In the genomic region with DNA sequence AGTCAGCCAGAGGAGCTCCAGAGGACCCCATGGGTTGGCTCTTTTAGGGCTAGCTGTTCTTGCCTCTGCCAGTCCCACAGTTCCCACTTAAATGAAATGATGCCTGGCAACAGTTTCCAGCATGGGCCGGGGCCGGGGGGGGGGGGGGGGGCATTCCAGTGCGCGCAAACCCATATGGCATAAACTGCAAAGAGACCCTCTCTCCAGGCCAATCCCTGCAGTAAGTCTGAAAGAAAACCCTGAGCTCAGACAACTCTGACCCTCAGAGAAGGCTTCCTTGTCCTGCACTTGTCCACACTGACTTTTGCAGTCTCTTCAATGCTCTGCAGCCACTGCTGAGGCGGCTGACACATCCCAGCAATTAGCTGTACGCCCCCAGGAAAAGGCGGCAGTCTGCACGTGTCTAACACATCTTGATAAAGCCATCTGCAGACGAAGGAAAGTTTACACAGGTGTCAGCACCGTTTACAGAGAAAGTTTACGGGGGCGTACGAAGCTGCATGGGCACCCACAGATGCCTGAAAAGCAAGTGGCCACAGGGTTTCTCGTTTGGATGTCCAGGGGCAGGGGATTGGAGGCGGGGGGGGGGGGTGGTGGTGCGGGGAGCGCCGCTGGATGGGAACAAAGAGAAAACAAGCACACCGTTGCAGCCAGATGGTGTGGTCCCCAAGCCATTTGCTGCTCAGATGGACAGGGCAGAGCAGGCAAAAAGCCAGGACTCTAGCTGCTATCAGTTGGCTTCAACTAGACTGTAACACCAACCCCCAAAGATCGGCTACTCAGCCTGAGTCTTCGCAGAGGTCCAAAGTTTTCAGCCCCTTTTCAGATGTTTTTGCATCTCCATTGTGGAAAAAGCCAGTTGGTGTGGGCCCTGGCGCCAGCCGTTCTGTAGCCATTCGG, we compare ENCODE assay signal across 11 mouse cellular contexts.
DNase-seq lines count a peak whose midpoint lies in the region; ATAC-seq lines count a peak whose summit lies in the region.
"Had no signal": no experiment of that assay in that cellular context is flagged by ENCODE, and none has a peak within 500 bp of the region (broad histone marks: within the 10 kb centered on the region; RNA-seq: fewer than 3 reads in every experiment).

No protein-coding gene starts in this region.

- H3K36me3 ChIP-seq in heart, embryonic 12.5 days = no peaks in the 10 kb centered on the region
- no peaks in the 10 kb centered on the region for H3K36me3 ChIP-seq in heart, embryonic 11.5 days (ENCODE audit: control insufficient read depth, insufficient read depth, low read length)
- H3K36me3 ChIP-seq in midbrain, embryonic 14.5 days (ENCODE audit: control insufficient read depth, insufficient read depth, low read length) = no peaks in the 10 kb centered on the region
- no peaks in the 10 kb centered on the region for H3K36me3 ChIP-seq in midbrain, embryonic 16.5 days (ENCODE audit: control insufficient read depth, insufficient read depth, low read length)
- no peaks in the 10 kb centered on the region for H3K36me3 ChIP-seq in limb, embryonic 12.5 days

- peaks cover 21% of the 10 kb centered on the region for H3K4me1 ChIP-seq in heart, embryonic 12.5 days (replicated peaks)
- H3K4me1 ChIP-seq in heart, embryonic 11.5 days (ENCODE audit: control insufficient read depth, insufficient read depth, low read length) = 0 out of 2 replicates have a peak, but pooled peaks cover 9% of the 10 kb centered on the region
- H3K4me1 ChIP-seq in midbrain, embryonic 14.5 days (ENCODE audit: control insufficient read depth, insufficient read depth, low read length) = 0 out of 2 replicates have a peak, but pooled peaks cover 5% of the 10 kb centered on the region
- H3K4me1 ChIP-seq in midbrain, embryonic 16.5 days (ENCODE audit: control insufficient read depth, insufficient read depth, low read length) = 0 out of 2 replicates have a peak, but pooled peaks cover 2% of the 10 kb centered on the region
- peaks cover 39% of the 10 kb centered on the region for H3K4me1 ChIP-seq in limb, embryonic 12.5 days (replicated peaks)

- H3K9ac ChIP-seq in heart, embryonic 12.5 days = no peak overlapping the region
- no peak overlapping the region for H3K9ac ChIP-seq in heart, embryonic 11.5 days (ENCODE audit: low read depth, low read length)
- H3K9ac ChIP-seq in midbrain, embryonic 14.5 days (replicated peaks; ENCODE audit: low read length) = no peak overlapping the region
- H3K9ac ChIP-seq in midbrain, embryonic 16.5 days (ENCODE audit: low read depth, low read length) = no peak overlapping the region
- H3K9ac ChIP-seq in limb, embryonic 12.5 days (replicated peaks) = no peak overlapping the region

- 40% methylated on average over 24 of the region's 24 CpGs for WGBS in heart, embryonic 12.5 days
- WGBS in heart, embryonic 11.5 days (ENCODE audit: insufficient replicate concordance) = 45% methylated on average over 24 of the region's 24 CpGs
- 65% methylated on average over 23 of the region's 24 CpGs for WGBS in midbrain, embryonic 14.5 days
- WGBS in midbrain, embryonic 16.5 days = 61% methylated on average over 24 of the region's 24 CpGs
- WGBS in limb, embryonic 12.5 days = 41% methylated on average over 24 of the region's 24 CpGs

- no peak for ATAC-seq in heart, embryonic 12.5 days (ENCODE audit: insufficient number of reproducible peaks, low FRiP score)
- no peak for ATAC-seq in heart, embryonic 11.5 days (replicated peaks; ENCODE audit: insufficient number of reproducible peaks, low FRiP score, low TSS enrichment)
- ATAC-seq in midbrain, embryonic 14.5 days (ENCODE audit: low FRiP score, low TSS enrichment) = no peak
- no peak for ATAC-seq in midbrain, embryonic 16.5 days
- ATAC-seq in limb, embryonic 12.5 days (ENCODE audit: insufficient number of reproducible peaks, insufficient read depth, low FRiP score, low TSS enrichment, low read depth) = no peak
- ATAC-seq: intestine, embryonic 16.5 days had no signal

- no peaks in the 10 kb centered on the region for H3K27me3 ChIP-seq in heart, embryonic 12.5 days (replicated peaks)
- no peaks in the 10 kb centered on the region for H3K27me3 ChIP-seq in heart, embryonic 11.5 days (ENCODE audit: control insufficient read depth, insufficient read depth, low read length)
- H3K27me3 ChIP-seq in midbrain, embryonic 14.5 days (ENCODE audit: control insufficient read depth, insufficient read depth, low read length) = no peaks in the 10 kb centered on the region
- no peaks in the 10 kb centered on the region for H3K27me3 ChIP-seq in midbrain, embryonic 16.5 days (ENCODE audit: control insufficient read depth, insufficient read depth, low read depth, low read length)
- no peaks in the 10 kb centered on the region for H3K27me3 ChIP-seq in limb, embryonic 12.5 days

- DNase-seq in midbrain, embryonic 14.5 days = peak; percentile 32
- DNase-seq in embryo, embryonic 10 days (ENCODE audit: low spot score) = peak; percentile 48
- DNase-seq in c-Kit-positive CD71-positive TER-119-positive erythroid progenitor cells, embryonic 14.5 days (ENCODE audit: low spot score) = no peak
- DNase-seq: layer of hippocampus, adult 9-11 months; thymus, adult 2 months had no signal

- no peaks in the 10 kb centered on the region for H3K9me3 ChIP-seq in heart, embryonic 12.5 days (replicated peaks)
- no peaks in the 10 kb centered on the region for H3K9me3 ChIP-seq in heart, embryonic 11.5 days (replicated peaks; ENCODE audit: control insufficient read depth, low read length)
- no peaks in the 10 kb centered on the region for H3K9me3 ChIP-seq in midbrain, embryonic 14.5 days (ENCODE audit: control insufficient read depth, low read length)
- no peaks in the 10 kb centered on the region for H3K9me3 ChIP-seq in midbrain, embryonic 16.5 days (replicated peaks; ENCODE audit: control insufficient read depth, low read length, poor library complexity, severe bottlenecking)
- peaks cover 6% of the 10 kb centered on the region; the same call in 1 of the 2 replicates for H3K9me3 ChIP-seq in limb, embryonic 12.5 days

- peak overlapping the region; percentile 34 for H3K4me2 ChIP-seq in heart, embryonic 12.5 days
- no peak overlapping the region for H3K4me2 ChIP-seq in heart, embryonic 11.5 days
- H3K4me2 ChIP-seq in midbrain, embryonic 14.5 days (ENCODE audit: low read length) = no peak overlapping the region
- no peak overlapping the region for H3K4me2 ChIP-seq in midbrain, embryonic 16.5 days (ENCODE audit: low read length)
- H3K4me2 ChIP-seq in limb, embryonic 12.5 days = no peak overlapping the region

- no peak overlapping the region for H3K27ac ChIP-seq in heart, embryonic 12.5 days (ENCODE audit: poor library complexity, severe bottlenecking)
- no peak overlapping the region for H3K27ac ChIP-seq in heart, embryonic 11.5 days (ENCODE audit: low read depth, low read length)
- H3K27ac ChIP-seq in midbrain, embryonic 14.5 days (replicated peaks; ENCODE audit: low read depth, low read length) = no peak overlapping the region
- H3K27ac ChIP-seq in midbrain, embryonic 16.5 days (ENCODE audit: low read length) = no peak overlapping the region
- H3K27ac ChIP-seq in limb, embryonic 12.5 days = peak overlapping the region; percentile 42; the same call in 1 of the 2 replicates

- no peak overlapping the region for H3K4me3 ChIP-seq in heart, embryonic 12.5 days
- H3K4me3 ChIP-seq in heart, embryonic 11.5 days (ENCODE audit: low read depth, low read length) = no peak overlapping the region
- no peak overlapping the region for H3K4me3 ChIP-seq in midbrain, embryonic 14.5 days (replicated peaks; ENCODE audit: low read depth, low read length)
- H3K4me3 ChIP-seq in midbrain, embryonic 16.5 days (ENCODE audit: low read depth, low read length) = no peak overlapping the region
- H3K4me3 ChIP-seq in limb, embryonic 12.5 days (replicated peaks) = no peak overlapping the region
- H3K4me3 ChIP-seq: myocyte had no signal
